Mouse (Mus musculus) myocyte (in vitro differentiated cells): ENCODE results near the gene Kank1.

Experiments
- MAX ChIP-seq: IDR thresholded peaks from one replicate; pipeline ENCODE4 v1.6.1; 2011; ENCODE audit warnings: low read depth, mild to moderate bottlenecking, control low read depth
- MYOD1 ChIP-seq, 3 experiments: IDR thresholded peaks; one replicate each; pipeline ENCODE4 v1.6.1; 2011; ENCODE audit warnings: control low read depth in 2 of 3, low read depth in 2 of 3, mild to moderate bottlenecking in 2 of 3, moderate library complexity in 1 of 3; ENCODE audit not compliant: insufficient read length in 2 of 3, control insufficient read depth in 1 of 3
- MYOG ChIP-seq, 3 experiments: IDR thresholded peaks; one replicate each; pipeline ENCODE4 v1.6.1; 2011; ENCODE audit warnings: control low read depth in 2 of 3, low read depth in 2 of 3, mild to moderate bottlenecking in 2 of 3; ENCODE audit not compliant: insufficient read length in 2 of 3, control insufficient read depth in 1 of 3, insufficient read depth in 1 of 3
- POLR2A ChIP-seq: IDR thresholded peaks from one replicate; pipeline ENCODE4 v1.6.1; 2011; ENCODE audit warnings: low read depth, mild to moderate bottlenecking, control low read depth, moderate library complexity; ENCODE audit not compliant: insufficient read length
- POLR2AphosphoS2 ChIP-seq: IDR thresholded peaks from one replicate; pipeline ENCODE4 v1.6.1; 2011; ENCODE audit warnings: low read depth, control low read depth; ENCODE audit not compliant: insufficient read length
- REST ChIP-seq: IDR thresholded peaks from one replicate; pipeline ENCODE4 v1.6.1; 2011; ENCODE audit warnings: mild to moderate bottlenecking, control low read depth, moderate library complexity; ENCODE audit not compliant: insufficient read depth, insufficient read length
- SRF ChIP-seq: IDR thresholded peaks from one replicate; pipeline ENCODE4 v1.6.1; 2011; ENCODE audit warnings: low read depth; ENCODE audit not compliant: control insufficient read depth, insufficient read length
- TCF12 ChIP-seq: IDR thresholded peaks from one replicate; pipeline ENCODE4 v1.6.1; 2011; ENCODE audit warnings: mild to moderate bottlenecking, control low read depth; ENCODE audit not compliant: poor library complexity, insufficient read depth, severe bottlenecking
- TCF3 ChIP-seq: IDR thresholded peaks from one replicate; pipeline ENCODE4 v1.6.1; 2011; ENCODE audit warnings: low read depth, control low read depth; ENCODE audit not compliant: insufficient read length
- USF1 ChIP-seq: IDR thresholded peaks from one replicate; pipeline ENCODE4 v1.6.1; 2011; ENCODE audit warnings: low read depth, mild to moderate bottlenecking, control low read depth, moderate library complexity

GRCm38 (mm10) chr19:25373594-25373993 is 136.8 kb downstream of the Kank1 start:
- TF ChIP-seq MYOG (IDR thresholded peaks at IDR 0.05; ENCODE audit: control insufficient read depth in 1 of 3, insufficient read depth in 1 of 3, insufficient read length in 2 of 3, low read depth in 2 of 3) (no peak), POLR2A (no peak), SRF (no peak), MAX (no peak), TCF3 (no peak), MYOD1 (IDR thresholded peaks at IDR 0.05; ENCODE audit: control insufficient read depth in 1 of 3, insufficient read length in 2 of 3, low read depth in 2 of 3) (no peak), USF1 (no peak), REST (no peak), POLR2AphosphoS2 (no peak), TCF12 (no peak)
